17 mouse cellular contexts compared by ENCODE assay signal in genomic region chr10:89720796-89721195, GRCm38 (mm10). TPM values are rescaled to one million over a fixed set of nuclear protein-coding genes. Genes with fewer than 3 reads are reported as not detected.
DNase-seq lines count a peak whose midpoint lies in the region; ATAC-seq lines count a peak whose summit lies in the region.
"Had no signal": no experiment of that assay in that cellular context is flagged by ENCODE, and none has a peak within 500 bp of the region (broad histone marks: within the 10 kb centered on the region; RNA-seq: fewer than 3 reads in every experiment).

No protein-coding gene starts in this region.

- H3K9ac ChIP-seq in kidney, embryonic 15.5 days, result no peak overlapping the region
- H3K9ac ChIP-seq: forebrain, postnatal 0 days; hindbrain, embryonic 14.5 days; liver, embryonic 14.5 days had no signal

- WGBS in kidney, embryonic 15.5 days, result 66% methylated on average over 3 of the region's 3 CpGs
- WGBS in limb, embryonic 10.5 days, result 91% methylated on average over 3 of the region's 3 CpGs

- H3K27ac ChIP-seq in kidney, embryonic 15.5 days, result no peak overlapping the region
- H3K27ac ChIP-seq in limb, embryonic 10.5 days, result no peak overlapping the region
- H3K27ac ChIP-seq: hindbrain, embryonic 14.5 days; liver, embryonic 14.5 days had no signal

- no peak for ATAC-seq in kidney, embryonic 15.5 days (replicated peaks; ENCODE audit: low FRiP score)
- ATAC-seq: forebrain, postnatal 0 days; intestine, postnatal 0 days; lung, postnatal 0 days; midbrain, embryonic 16.5 days had no signal

- H3K4me3 ChIP-seq in kidney, embryonic 15.5 days (replicated peaks), result no peak overlapping the region
- no peak overlapping the region for H3K4me3 ChIP-seq in limb, embryonic 10.5 days

- H3K9me3 ChIP-seq in kidney, embryonic 15.5 days (replicated peaks), result no peaks in the 10 kb centered on the region
- H3K9me3 ChIP-seq in limb, embryonic 10.5 days (replicated peaks), result no peaks in the 10 kb centered on the region

- intact Hi-C loops in gastrocnemius, postnatal 14 days (cut with DNase I; ENCODE audit: low total_unique reads), result no loop called here

- H3K4me1 ChIP-seq in kidney, embryonic 15.5 days, result no peaks in the 10 kb centered on the region
- no peaks in the 10 kb centered on the region for H3K4me1 ChIP-seq in limb, embryonic 10.5 days

- peak; percentile 23 for DNase-seq in gastrocnemius, postnatal 25 days
- DNase-seq in gastrocnemius, postnatal 14 days, result no peak
- peak; percentile 65 for DNase-seq in kidney, adult 18-20 months
- DNase-seq in adrenal gland, postnatal 25 days, result peak; percentile 30
- DNase-seq in kidney, postnatal 25 days, result peak; percentile 71 to 84
- DNase-seq in limb, embryonic 10.5 days (ENCODE audit: low spot score), result no peak
- DNase-seq: cerebellum, postnatal 25 days; forebrain, postnatal 0 days; heart, adult 11 months; left cerebral cortex, postnatal 4 days; thymus, postnatal 36 days had no signal

- peaks cover 45% of the 10 kb centered on the region for H3K36me3 ChIP-seq in kidney, embryonic 15.5 days
- peaks cover 55% of the 10 kb centered on the region for H3K36me3 ChIP-seq in limb, embryonic 10.5 days

- H3K4me2 ChIP-seq in kidney, embryonic 15.5 days, result no peak overlapping the region
- H3K4me2 ChIP-seq: hindbrain, embryonic 14.5 days had no signal

- no peaks in the 10 kb centered on the region for H3K27me3 ChIP-seq in kidney, embryonic 15.5 days
- no peaks in the 10 kb centered on the region for H3K27me3 ChIP-seq in limb, embryonic 10.5 days (ENCODE audit: low read depth, poor library complexity, severe bottlenecking)

RNA-seq across cellular contexts. Expression of gene Actr6, which starts 11.3 kb away (rescaled TPM):
- total RNA-seq in gastrocnemius, postnatal 25 days (2021), result 1 to 10 TPM; 5.2 to 5.6 TPM
- 1 to 10 TPM; 4.6 to 8.2 TPM for total RNA-seq in gastrocnemius, postnatal 14 days (2021)
- polyA plus RNA-seq in kidney, embryonic 15.5 days (2015; fragmentation: Nextera tagmentation; extraction: Ambion mirVana), result 33.4 and 35.3 TPM in 2 replicates
- total RNA-seq in adrenal gland, postnatal 25 days (2021), result 18.0 and 21.0 TPM in 2 replicates
- 33.9 and 34.2 TPM in 2 replicates for polyA plus RNA-seq in limb, embryonic 10.5 days (2016; fragmentation: Nextera tagmentation; extraction: Ambion mirVana)

RNA-seq across cellular contexts. Expression of gene Uhrf1bp1l, which starts 24.0 kb away (rescaled TPM):
- total RNA-seq in gastrocnemius, postnatal 25 days (2021), result 10 to 100 TPM; 15.2 to 15.3 TPM
- 10 to 100 TPM in 1 of 2 experiments, 1 to 10 TPM in 1; 9.8 to 12.9 TPM for total RNA-seq in gastrocnemius, postnatal 14 days (2021)
- 30.3 and 34.9 TPM in 2 replicates for polyA plus RNA-seq in kidney, embryonic 15.5 days (2015; fragmentation: Nextera tagmentation; extraction: Ambion mirVana)
- 92.7 and 129 TPM in 2 replicates for total RNA-seq in adrenal gland, postnatal 25 days (2021)
- 26.0 and 30.1 TPM in 2 replicates for polyA plus RNA-seq in limb, embryonic 10.5 days (2016; fragmentation: Nextera tagmentation; extraction: Ambion mirVana)

RNA-seq across cellular contexts. Expression of gene Scyl2, which starts 34.7 kb away (rescaled TPM):
- 10 to 100 TPM; 11.5 to 12.0 TPM for total RNA-seq in gastrocnemius, postnatal 25 days (2021)
- total RNA-seq in gastrocnemius, postnatal 14 days (2021), result 10 to 100 TPM; 11.4 to 13.6 TPM
- polyA plus RNA-seq in kidney, embryonic 15.5 days (2015; fragmentation: Nextera tagmentation; extraction: Ambion mirVana), result 7.9 and 8.1 TPM in 2 replicates
- 50.0 and 54.0 TPM in 2 replicates for total RNA-seq in adrenal gland, postnatal 25 days (2021)
- polyA plus RNA-seq in limb, embryonic 10.5 days (2016; fragmentation: Nextera tagmentation; extraction: Ambion mirVana), result 6.6 and 9.0 TPM in 2 replicates

Comparison
In these comparisons a context has a peak if more than half of its experiments do, and no peak if none do; other contexts are left out.
1. DNase-seq: peak in gastrocnemius, postnatal 25 days (single experiment), kidney, adult 18-20 months (single experiment), adrenal gland, postnatal 25 days (single experiment) and kidney, postnatal 25 days (2 of 2); none in gastrocnemius, postnatal 14 days (single experiment) and limb, embryonic 10.5 days (single experiment).